9 mouse cellular contexts compared by ENCODE assay signal in the genomic region with DNA sequence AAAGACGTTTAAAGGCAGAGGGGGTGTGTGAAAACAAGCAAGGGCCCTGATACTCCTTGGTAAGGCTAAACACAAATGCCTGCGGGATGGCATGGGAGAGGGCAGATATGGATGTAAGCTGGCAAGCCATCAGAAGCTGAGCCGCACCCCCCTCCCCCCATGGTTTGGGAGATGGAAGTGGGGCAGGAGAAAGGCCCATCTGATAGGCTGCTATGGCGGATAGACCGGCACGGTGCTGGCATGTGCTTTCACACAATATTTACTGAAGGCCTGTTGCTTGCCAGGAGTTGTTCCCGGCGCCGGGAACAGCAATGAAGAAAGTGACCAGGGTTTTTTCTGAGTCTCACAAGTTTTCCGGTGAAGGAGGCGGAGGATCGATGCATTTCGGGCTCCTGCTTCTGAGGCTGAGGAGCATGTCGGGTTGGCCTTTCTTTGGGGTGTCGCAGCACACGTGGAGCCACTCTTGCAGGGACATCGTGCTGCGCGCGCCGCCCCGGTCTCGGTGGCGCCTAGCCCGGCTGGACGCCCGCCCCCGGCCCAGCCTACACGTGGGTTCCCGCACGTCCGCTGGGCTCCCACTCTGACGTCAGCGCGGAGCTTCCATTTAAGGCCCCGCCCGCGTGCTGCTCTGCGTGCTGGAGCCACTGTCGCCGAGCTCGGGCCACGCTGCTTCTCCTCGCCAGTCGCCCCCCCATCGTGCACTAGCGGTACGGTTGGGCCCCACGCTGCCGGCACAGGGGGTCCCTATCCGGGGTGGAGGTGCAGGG. TPM values are rescaled to one million over a fixed set of nuclear protein-coding genes. Genes with fewer than 3 reads are reported as not detected.
DNase-seq lines count a peak whose midpoint lies in the region; ATAC-seq lines count a peak whose summit lies in the region.
"Had no signal": no experiment of that assay in that cellular context is flagged by ENCODE, and none has a peak within 500 bp of the region (broad histone marks: within the 10 kb centered on the region; RNA-seq: fewer than 3 reads in every experiment).

No protein-coding gene starts in this region.

- peaks cover 29% of the 10 kb centered on the region for H3K27me3 ChIP-seq in forebrain, embryonic 10.5 days (ENCODE audit: poor library complexity, severe bottlenecking)
- H3K27me3 ChIP-seq in heart, embryonic 15.5 days = no peaks in the 10 kb centered on the region
- no peaks in the 10 kb centered on the region for H3K27me3 ChIP-seq in liver, embryonic 13.5 days
- no peaks in the 10 kb centered on the region for H3K27me3 ChIP-seq in stomach, embryonic 14.5 days (ENCODE audit: control insufficient read depth, insufficient read depth, low read length)

- H3K4me3 ChIP-seq in forebrain, embryonic 10.5 days = peak overlapping the region; percentile 79
- peak overlapping the region; percentile 71 for H3K4me3 ChIP-seq in heart, embryonic 15.5 days
- H3K4me3 ChIP-seq in liver, embryonic 13.5 days (replicated peaks) = peak overlapping the region; percentile 81
- H3K4me3 ChIP-seq in stomach, embryonic 14.5 days (ENCODE audit: low read depth, low read length) = peak overlapping the region; percentile 84

- H3K4me2 ChIP-seq in heart, embryonic 15.5 days = peak overlapping the region; percentile 85
- H3K4me2 ChIP-seq in liver, embryonic 13.5 days = peak overlapping the region; percentile 98
- peak overlapping the region; percentile 74 for H3K4me2 ChIP-seq in stomach, embryonic 14.5 days (replicated peaks; ENCODE audit: low read depth, low read length)

- under 1% methylated on average over 51 of the region's 51 CpGs for WGBS in forebrain, embryonic 10.5 days
- WGBS in heart, embryonic 15.5 days = 1% methylated on average over 51 of the region's 51 CpGs
- WGBS in liver, embryonic 13.5 days (ENCODE audit: insufficient replicate concordance) = under 1% methylated on average over 51 of the region's 51 CpGs
- under 1% methylated on average over 51 of the region's 51 CpGs for WGBS in stomach, embryonic 14.5 days

- H3K9me3 ChIP-seq in forebrain, embryonic 10.5 days = no peaks in the 10 kb centered on the region
- no peaks in the 10 kb centered on the region for H3K9me3 ChIP-seq in heart, embryonic 15.5 days (replicated peaks)
- no peaks in the 10 kb centered on the region for H3K9me3 ChIP-seq in liver, embryonic 13.5 days (replicated peaks)
- H3K9me3 ChIP-seq in stomach, embryonic 14.5 days (ENCODE audit: control insufficient read depth, low read depth, low read length) = no peaks in the 10 kb centered on the region

- peak; percentile 91 for ATAC-seq in heart, embryonic 15.5 days (replicated peaks; ENCODE audit: insufficient number of reproducible peaks, insufficient read depth, low FRiP score, low read depth)
- peak; percentile 77 for ATAC-seq in liver, embryonic 13.5 days (ENCODE audit: low read depth)
- ATAC-seq in stomach, embryonic 14.5 days (ENCODE audit: insufficient number of reproducible peaks, insufficient read depth, low FRiP score, low read depth) = peak; percentile 88

- H3K9ac ChIP-seq in heart, embryonic 15.5 days = peak overlapping the region; percentile 89
- peak overlapping the region; percentile 93 for H3K9ac ChIP-seq in liver, embryonic 13.5 days
- H3K9ac ChIP-seq in stomach, embryonic 14.5 days (replicated peaks; ENCODE audit: low read depth, low read length) = peak overlapping the region; percentile 84

- peaks cover 58% of the 10 kb centered on the region for H3K4me1 ChIP-seq in forebrain, embryonic 10.5 days
- peaks cover 31% of the 10 kb centered on the region for H3K4me1 ChIP-seq in heart, embryonic 15.5 days (replicated peaks)
- peaks cover 63% of the 10 kb centered on the region for H3K4me1 ChIP-seq in liver, embryonic 13.5 days (replicated peaks)
- peaks cover 16% of the 10 kb centered on the region for H3K4me1 ChIP-seq in stomach, embryonic 14.5 days (ENCODE audit: control insufficient read depth, insufficient read depth, low read length)

- DNase-seq in CD8-positive naive resting alpha-beta T cell, adult 2 months (ENCODE audit: low read depth in 2 of 2, low spot score in 2 of 2) = peak; percentile 77 to 80
- peak; percentile 85 for DNase-seq in c-Kit-positive CD71-negative TER-119-negative erythroid progenitor cells, embryonic 14.5 days (ENCODE audit: low read depth)
- DNase-seq in forebrain, embryonic 10.5 days (ENCODE audit: extremely low spot score, low spot score) = peak; percentile 94
- peak; percentile 97 for DNase-seq in kidney, postnatal 14 days
- peak; percentile 82 for DNase-seq in liver, embryonic 13.5 days
- peak; percentile 87 to 88 for DNase-seq in natural killer cell, adult 2 months (ENCODE audit: low spot score in 2 of 2)

- peak overlapping the region; percentile 99 for H3K27ac ChIP-seq in forebrain, embryonic 10.5 days
- peak overlapping the region; percentile 97 for H3K27ac ChIP-seq in heart, embryonic 15.5 days
- peak overlapping the region; percentile 89 for H3K27ac ChIP-seq in liver, embryonic 13.5 days
- peak overlapping the region; percentile 92 for H3K27ac ChIP-seq in stomach, embryonic 14.5 days (ENCODE audit: low read length)

- H3K36me3 ChIP-seq in forebrain, embryonic 10.5 days (replicated peaks) = peaks cover 37% of the 10 kb centered on the region
- peaks cover 30% of the 10 kb centered on the region for H3K36me3 ChIP-seq in heart, embryonic 15.5 days
- H3K36me3 ChIP-seq in liver, embryonic 13.5 days = peaks cover 31% of the 10 kb centered on the region
- H3K36me3 ChIP-seq in stomach, embryonic 14.5 days (ENCODE audit: control insufficient read depth, insufficient read depth, low read length) = peaks cover 20% of the 10 kb centered on the region

RNA-seq across cellular contexts. Expression of a gene that starts 4.1 kb away (rescaled TPM):
- polyA plus RNA-seq in forebrain, embryonic 10.5 days (2016; fragmentation: Nextera tagmentation; extraction: Ambion mirVana) = 3,398 and 3,630 TPM in 2 replicates
- 2,657 and 2,686 TPM in 2 replicates for polyA plus RNA-seq in heart, embryonic 15.5 days (2015; fragmentation: Nextera tagmentation; extraction: Ambion mirVana)
- 1,268 and 1,277 TPM in 2 replicates for polyA plus RNA-seq in liver, embryonic 13.5 days (2015; fragmentation: Nextera tagmentation; extraction: Ambion mirVana)
- polyA plus RNA-seq in stomach, embryonic 14.5 days (2014; fragmentation: Nextera tagmentation; extraction: Ambion mirVana) = 1,645 and 1,742 TPM in 2 replicates

RNA-seq across cellular contexts. Expression of a gene that starts 15.6 kb away (rescaled TPM):
- 0.17 TPM in 1 of 2 replicates, not detected in the other for polyA plus RNA-seq in forebrain, embryonic 10.5 days (2016; fragmentation: Nextera tagmentation; extraction: Ambion mirVana)
- polyA plus RNA-seq in heart, embryonic 15.5 days (2015; fragmentation: Nextera tagmentation; extraction: Ambion mirVana) = not detected in 2 replicates
- polyA plus RNA-seq in liver, embryonic 13.5 days (2015; fragmentation: Nextera tagmentation; extraction: Ambion mirVana) = 0.19 and 0.55 TPM in 2 replicates
- 0.24 TPM in 1 of 2 replicates, not detected in the other for polyA plus RNA-seq in stomach, embryonic 14.5 days (2014; fragmentation: Nextera tagmentation; extraction: Ambion mirVana)
- polyA plus RNA-seq: large intestine, adult 2 months had no signal

RNA-seq across cellular contexts. Expression of a gene that starts 49.5 kb away (rescaled TPM):
- polyA plus RNA-seq in forebrain, embryonic 10.5 days (2016; fragmentation: Nextera tagmentation; extraction: Ambion mirVana) = 51.2 and 54.1 TPM in 2 replicates
- 28.3 and 28.8 TPM in 2 replicates for polyA plus RNA-seq in heart, embryonic 15.5 days (2015; fragmentation: Nextera tagmentation; extraction: Ambion mirVana)
- polyA plus RNA-seq in liver, embryonic 13.5 days (2015; fragmentation: Nextera tagmentation; extraction: Ambion mirVana) = 42.2 and 53.1 TPM in 2 replicates
- 40.8 and 47.8 TPM in 2 replicates for polyA plus RNA-seq in stomach, embryonic 14.5 days (2014; fragmentation: Nextera tagmentation; extraction: Ambion mirVana)

RNA-seq across cellular contexts. Expression of a gene that starts 49.5 kb away (rescaled TPM):
- polyA plus RNA-seq in forebrain, embryonic 10.5 days (2016; fragmentation: Nextera tagmentation; extraction: Ambion mirVana) = 16.2 and 18.7 TPM in 2 replicates
- 9.5 and 13.6 TPM in 2 replicates for polyA plus RNA-seq in heart, embryonic 15.5 days (2015; fragmentation: Nextera tagmentation; extraction: Ambion mirVana)
- 5.8 and 8.2 TPM in 2 replicates for polyA plus RNA-seq in liver, embryonic 13.5 days (2015; fragmentation: Nextera tagmentation; extraction: Ambion mirVana)
- 23.6 and 24.3 TPM in 2 replicates for polyA plus RNA-seq in stomach, embryonic 14.5 days (2014; fragmentation: Nextera tagmentation; extraction: Ambion mirVana)

Comparison
In these comparisons a context has a peak if more than half of its experiments do, and no peak if none do; other contexts are left out.
1. Peak in every context shown above with its lines: DNase-seq, ATAC-seq, H3K4me3 ChIP-seq and H3K27ac ChIP-seq.